Mouse (Mus musculus) MEL (cell line): Measurements from ENCODE around the gene Galnt15.

Experiments
- CTCF ChIP-seq, 3 experiments: IDR thresholded peaks in 2 of 3; conservative IDR thresholded peaks in 1 of 3; 2 replicates each; pipeline ENCODE4 v1.5.1; 2011 to 2012; ENCODE audit warnings: low read length in 3 of 3, low read depth in 2 of 3, mild to moderate bottlenecking in 2 of 3, improper control_type of control experiment in 1 of 3, inconsistent platforms in 1 of 3, mixed read lengths in 1 of 3, moderate library complexity in 1 of 3; ENCODE audit not compliant: control insufficient read depth in 1 of 3, insufficient read depth in 1 of 3, poor library complexity in 1 of 3, severe bottlenecking in 1 of 3
- E2F4 ChIP-seq: IDR thresholded peaks from 2 replicates; pipeline ENCODE4 v1.6.1; 2011; ENCODE audit warnings: low read depth, low read length, improper control_type of control experiment, borderline replicate concordance
- KAT2A ChIP-seq: conservative IDR thresholded peaks from 2 replicates; pipeline ENCODE4 v1.6.1; 2012; ENCODE audit warnings: low read depth, low read length, improper control_type of control experiment, inconsistent platforms
- MAZ ChIP-seq: IDR thresholded peaks from 2 replicates; pipeline ENCODE4 v1.6.1; 2012; ENCODE audit warnings: low read depth, mild to moderate bottlenecking, inconsistent platforms, low read length, improper control_type of control experiment
- MYC ChIP-seq: IDR thresholded peaks from 2 replicates; pipeline ENCODE4 v1.6.1; 2011; ENCODE audit warnings: low read depth, mild to moderate bottlenecking, low read length, improper control_type of control experiment, moderate library complexity
- RCOR1 ChIP-seq: IDR thresholded peaks from 2 replicates; pipeline ENCODE4 v1.6.1; 2012; ENCODE audit warnings: low read depth, mild to moderate bottlenecking, inconsistent platforms, low read length, improper control_type of control experiment
- TCF12 ChIP-seq: IDR thresholded peaks from 2 replicates; pipeline ENCODE4 v1.6.1; 2014; ENCODE audit warnings: low read depth, mild to moderate bottlenecking, inconsistent platforms, low read length, improper control_type of control experiment, moderate library complexity
- ZNF384 ChIP-seq: IDR thresholded peaks from 2 replicates; pipeline ENCODE4 v1.6.1; 2012; ENCODE audit warnings: low read depth, mild to moderate bottlenecking, inconsistent platforms, low read length, improper control_type of control experiment

GRCm38 (mm10) chr14:32042108-32042507 lies 13.3 kb downstream of the Galnt15 start:
- no peak for TF ChIP-seq CTCF (IDR thresholded peaks at IDR 0.05 in 2 of 3, conservative IDR thresholded peaks at IDR 0.05 in 1 of 3; ENCODE audit: control insufficient read depth in 1 of 3, insufficient read depth in 1 of 3, low read depth in 2 of 3, low read length in 3 of 3, poor library complexity in 1 of 3, severe bottlenecking in 1 of 3)
- TF ChIP-seq ZNF384, result no peak
- TF ChIP-seq MAZ, result no peak
- no peak for TF ChIP-seq E2F4
- no peak for TF ChIP-seq RCOR1
- no peak for TF ChIP-seq MYC
- no peak for TF ChIP-seq TCF12
- TF ChIP-seq KAT2A, result no peak
